Mouse (Mus musculus): ENCODE measurements around the gene Npr1.

Gene Npr1

GRCm38 (mm10) chr3:90475831-90476611 is 10.4 kb upstream of the Npr1 start, which contains the start of gene Ilf2:
Ilf2 (plus strand) TSS chr3:90476126.
- peak; percentile 100 for DNase-seq

GRCm38 (mm10) chr3:90475151-90475830 is 9.6 kb upstream of the Npr1 start:
- no peak for DNase-seq

DNA sequence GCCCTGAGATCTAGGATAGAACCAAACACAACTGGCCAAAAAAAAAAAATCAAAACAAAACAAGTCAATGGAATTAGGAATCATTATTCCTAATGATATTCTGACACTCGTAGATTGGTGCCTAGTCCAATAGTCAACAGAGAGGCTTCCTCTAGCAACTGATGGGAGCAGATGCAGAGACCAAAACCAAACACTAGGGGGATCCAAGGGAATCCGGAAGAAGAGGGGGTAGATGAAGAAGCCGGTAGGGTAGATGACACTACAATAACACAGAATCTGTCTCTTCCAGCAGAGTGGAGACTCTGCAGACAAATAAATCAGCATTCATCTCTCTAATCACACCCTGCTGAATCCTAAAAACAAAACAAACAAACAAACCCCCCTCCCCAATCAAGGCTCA is 6.5 kb upstream of the Npr1 start:
- DNase-seq: peak; percentile 96

- no peak for DNase-seq
Measured at GRCm38 (mm10) chr3:90467618-90468300, 2.1 kb upstream of the Npr1 start.

DNA sequence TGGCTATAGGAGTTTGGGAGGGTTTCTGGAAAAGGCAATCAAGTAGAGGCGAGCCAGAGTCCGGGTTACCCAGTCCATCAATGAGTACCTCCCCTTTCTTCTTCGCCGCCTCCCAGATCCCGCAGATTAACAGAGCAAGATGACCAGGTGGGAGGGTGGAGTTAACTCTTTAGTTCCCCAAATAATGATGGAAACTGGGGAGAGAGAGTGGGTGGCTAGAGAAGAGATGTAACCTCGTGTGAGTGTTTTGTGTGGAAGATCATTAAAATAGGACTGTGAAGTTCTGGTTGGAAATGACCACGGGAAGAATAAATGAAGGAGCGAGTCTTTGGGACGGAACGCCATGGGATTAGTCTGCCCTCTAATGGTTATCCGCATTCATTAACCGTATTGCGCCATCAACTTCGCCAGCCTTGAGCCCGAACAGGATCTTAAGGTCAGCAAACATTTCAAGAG is 673 bp upstream of the Npr1 start:
- peak; percentile 97 for DNase-seq

GRCm38 (mm10) chr3:90465081-90465685 is 483 bp downstream of the Npr1 start:
- no peak for DNase-seq

DNA sequence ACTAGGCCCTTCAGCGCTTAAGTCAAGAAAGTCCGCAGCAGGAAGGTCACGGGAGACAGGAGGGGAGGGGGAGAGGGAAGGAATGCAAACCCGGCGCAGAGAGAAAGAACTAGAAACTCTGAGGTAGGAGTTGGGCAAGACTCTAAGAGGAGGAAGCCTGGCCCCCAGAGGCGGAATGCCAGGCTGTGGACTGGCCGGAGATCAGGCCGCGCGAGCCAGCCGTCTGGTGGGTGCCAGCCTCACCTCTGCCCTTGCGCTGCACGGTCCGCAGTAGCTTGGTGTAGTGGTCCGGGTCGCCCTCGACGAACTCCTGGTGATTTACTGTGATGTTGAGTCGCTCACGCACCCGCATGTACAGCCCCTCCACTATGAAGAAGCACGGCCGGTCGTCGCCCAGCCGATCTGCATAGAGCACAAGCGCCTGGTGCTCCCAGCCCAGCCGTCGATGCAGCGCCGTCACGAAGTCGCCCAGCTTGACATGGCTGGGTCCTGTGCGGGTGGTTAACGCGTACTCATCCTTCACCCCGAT is 1.1 kb downstream of the Npr1 start:
- peak; percentile 95 for DNase-seq

- no peak for DNase-seq
Measured at GRCm38 (mm10) chr3:90462579-90462978, 3.1 kb downstream of the Npr1 start.

GRCm38 (mm10) chr3:90461935-90462334 is 3.7 kb downstream of the Npr1 start:
- peak; percentile 87 for DNase-seq

- DNase-seq: peak; percentile 94
Measured at GRCm38 (mm10) chr3:90460315-90460714, 5.4 kb downstream of the Npr1 start.

DNA sequence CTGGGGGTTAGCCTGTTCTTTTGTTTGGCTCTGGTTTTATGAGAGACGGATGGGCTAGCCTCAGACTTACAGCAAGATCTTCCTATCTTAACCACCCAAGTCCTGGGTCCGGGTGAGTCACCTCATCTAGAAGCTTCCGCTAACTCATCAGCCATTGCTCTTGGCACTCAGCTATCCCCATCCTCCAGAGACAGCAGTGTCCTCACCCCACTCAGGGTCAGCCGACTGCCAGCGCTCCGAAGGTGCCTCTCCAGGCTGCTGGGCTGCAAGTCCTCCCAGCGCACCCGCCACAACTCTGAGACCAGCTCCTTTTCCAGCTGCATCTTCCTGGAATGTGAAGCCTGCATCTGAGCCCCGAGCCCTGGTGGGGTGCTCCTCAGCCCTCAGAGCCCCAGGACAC is 5.9 kb downstream of the Npr1 start:
- peak; percentile 89 for DNase-seq

DNA sequence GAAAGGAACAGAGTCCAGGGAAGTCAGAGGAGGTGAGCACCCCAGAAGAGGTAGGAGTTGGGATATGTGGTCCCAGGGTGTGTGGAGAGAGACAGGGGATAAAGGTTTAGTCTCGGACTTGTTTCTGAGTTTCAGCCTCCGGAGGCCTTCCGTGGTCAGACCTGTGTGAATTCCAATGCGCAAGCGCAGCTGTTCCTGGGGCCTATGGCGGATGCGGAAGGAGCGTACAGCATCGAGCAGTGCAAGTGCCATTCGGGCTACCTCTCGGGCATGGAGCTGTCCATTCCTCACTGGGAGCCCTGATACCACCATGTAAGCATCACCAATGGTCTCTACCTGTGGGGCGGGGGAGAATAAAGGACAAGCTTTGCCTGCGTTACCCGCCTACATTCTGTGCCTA is 10.7 kb downstream of the Npr1 start:
- no peak for DNase-seq

DNA sequence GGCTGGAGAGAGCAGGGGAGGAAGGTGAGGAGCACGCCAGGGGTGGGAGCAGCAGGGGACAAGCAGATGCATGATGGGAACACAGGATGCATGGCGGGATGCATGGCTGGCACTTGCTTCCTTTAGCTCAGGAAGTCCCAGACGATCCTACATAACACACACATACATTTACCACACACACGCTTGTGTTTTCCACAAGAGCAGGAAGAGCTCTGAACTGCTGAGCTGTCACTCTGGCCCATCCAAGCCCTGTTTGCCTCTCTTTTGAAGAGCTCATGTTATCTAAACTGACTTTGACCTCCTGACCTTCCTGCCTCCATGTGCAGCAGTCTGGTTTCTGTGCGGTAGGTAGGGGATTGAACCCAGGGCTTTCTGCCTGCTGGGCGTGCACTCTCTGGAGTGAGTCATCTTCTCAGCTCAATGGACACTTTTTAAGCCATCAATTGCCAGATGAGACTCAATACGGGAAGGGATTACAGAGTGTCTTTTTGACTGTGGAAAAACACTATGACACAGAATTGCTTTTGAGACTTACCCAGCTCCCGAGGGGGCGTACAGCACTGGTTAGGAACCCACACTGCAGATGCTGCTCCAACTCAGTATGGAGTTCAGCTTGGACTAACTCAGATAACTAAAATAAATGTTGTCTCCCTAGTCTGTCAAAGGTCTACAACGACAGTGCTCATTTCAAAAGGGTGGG is 14.1 kb downstream of the Npr1 start:
- no peak for DNase-seq

DNA sequence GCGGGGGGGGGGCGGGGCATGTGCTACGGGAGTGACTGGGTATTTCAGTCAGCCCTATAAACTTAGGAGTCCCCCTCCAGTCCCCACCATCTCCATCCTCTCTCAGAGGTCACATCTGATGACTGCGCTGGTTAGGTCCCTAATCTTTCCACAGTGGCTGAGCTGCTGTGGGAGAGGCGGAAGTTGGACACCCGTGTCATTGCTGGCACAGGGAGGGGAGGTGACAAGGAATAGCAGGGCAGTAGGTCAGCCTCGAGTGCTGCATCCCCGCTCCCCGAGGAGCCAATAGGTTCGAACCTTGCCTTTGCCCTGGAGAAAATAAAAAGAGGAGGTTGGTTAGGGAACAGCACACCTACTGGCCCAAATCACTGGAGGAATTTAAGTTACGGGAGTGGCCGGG is 14.8 kb downstream of the Npr1 start:
- peak; percentile 91 for DNase-seq

DNA sequence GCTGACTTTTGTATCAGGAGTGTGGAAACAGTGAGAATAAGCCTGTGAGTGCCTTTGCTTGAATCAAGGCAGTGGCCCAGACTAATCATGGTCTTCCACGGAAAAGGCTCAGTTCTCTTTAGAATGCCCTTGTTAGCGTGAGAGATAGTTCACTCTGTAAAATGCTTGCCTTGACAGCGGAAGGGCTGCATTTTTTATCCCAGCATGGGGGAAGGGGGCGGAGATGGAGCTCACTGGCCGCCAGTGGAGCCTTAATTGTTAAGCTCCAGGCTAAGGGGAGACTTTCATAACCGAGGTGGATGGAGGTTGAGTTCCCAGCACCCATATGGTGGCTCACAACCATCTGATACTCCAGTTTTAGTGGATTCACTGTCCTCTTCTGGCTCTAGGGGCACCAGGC is 17.0 kb downstream of the Npr1 start:
- DNase-seq: no peak

- DNase-seq: peak; percentile 97
Measured at GRCm38 (mm10) chr3:90447123-90447494, 18.6 kb downstream of the Npr1 start.

DNA sequence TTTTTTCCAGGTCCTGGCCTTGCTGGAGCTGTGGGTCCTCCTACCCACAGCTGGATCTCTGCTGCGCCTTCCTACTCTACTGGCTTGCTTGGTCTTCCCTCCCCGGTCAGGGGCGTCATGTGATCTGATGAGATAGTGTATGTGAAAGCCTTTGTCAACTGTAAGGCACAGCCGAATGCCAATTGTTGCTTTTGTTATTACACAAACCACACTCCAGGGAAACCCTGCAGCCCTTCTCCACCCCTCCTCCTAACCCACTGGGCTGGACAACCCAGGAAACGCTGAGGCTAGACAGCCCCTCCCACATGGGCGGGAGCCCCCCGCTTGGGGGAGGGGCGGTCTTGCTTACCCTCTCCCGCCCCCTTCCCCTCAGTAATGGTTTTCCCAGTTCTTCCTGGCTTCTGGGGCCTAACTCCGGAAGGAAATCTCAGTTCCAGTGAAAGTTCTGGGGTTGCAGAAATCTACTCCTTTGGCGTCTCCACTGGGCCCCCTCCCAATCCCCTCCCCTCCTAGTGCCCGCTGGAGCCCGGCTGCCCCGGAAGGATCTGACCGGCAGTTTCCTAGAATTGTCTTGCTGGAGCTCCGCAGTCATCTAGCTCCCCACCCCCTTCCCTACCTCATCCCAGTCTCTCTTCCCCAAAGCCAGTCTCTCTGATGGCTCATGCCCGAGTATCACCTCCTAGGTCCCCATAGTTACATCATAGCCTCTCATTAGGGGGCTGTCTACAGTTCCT is 19.1 kb downstream of the Npr1 start:
- peak; percentile 100 for DNase-seq

- peak; percentile 92 for DNase-seq
Measured at GRCm38 (mm10) chr3:90445417-90446200, 20.1 kb downstream of the Npr1 start.

- no peak for DNase-seq
Measured at GRCm38 (mm10) chr3:90443977-90444376, 21.7 kb downstream of the Npr1 start.

GRCm38 (mm10) chr3:90440756-90441155 is 24.9 kb downstream of the Npr1 start:
- DNase-seq: no peak

DNA sequence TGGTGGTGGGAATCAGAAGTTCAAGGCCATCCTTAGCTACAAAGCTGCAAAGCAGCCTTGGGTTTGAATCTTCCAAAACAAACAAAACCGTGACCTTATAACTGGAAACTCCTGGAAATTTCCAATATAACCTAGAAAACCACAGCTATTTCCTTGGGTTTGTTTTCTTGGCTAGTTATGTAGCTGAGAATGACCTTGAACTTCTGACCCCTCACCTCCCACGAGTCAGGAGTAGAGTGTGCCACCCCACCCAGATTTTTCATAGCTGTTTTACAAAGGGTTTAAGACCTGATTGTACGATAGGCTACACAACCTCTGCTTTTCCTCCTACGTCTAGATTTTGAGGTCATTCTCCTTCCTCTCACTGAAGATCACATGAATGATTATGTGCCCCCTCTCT is 28.5 kb downstream of the Npr1 start:
- DNase-seq: no peak
